Mouse (Mus musculus): ENCODE measurements around the gene Gipc1. TPM values are rescaled to one million over a fixed set of nuclear protein-coding genes. Genes with fewer than 3 reads are reported as not detected.

Gene Gipc1
- polyA plus RNA-seq, 1 experiment from 2014 or later: 172 TPM

- ATAC-seq: peak; percentile 62; the same call in 1 of the 2 replicates
Measured at GRCm38 (mm10) chr8:83652744-83653661, 526 bp downstream of the Gipc1 start.

GRCm38 (mm10) chr8:83653662-83654017 is 1.2 kb downstream of the Gipc1 start:
- Histone ChIP-seq H3K27ac (no peak overlapping the region), H3K9me3 (no peaks in the 10 kb centered on the region), H3K4me1 (replicated peaks) (peaks cover 21% of the 10 kb centered on the region), H3K9ac (replicated peaks) (peak overlapping the region; percentile 90), H3K4me2 (replicated peaks) (peak overlapping the region; percentile 89), H3K27me3 (no peaks in the 10 kb centered on the region), H3K36me3 (peaks cover 20% of the 10 kb centered on the region), H3K4me3 (replicated peaks) (peak overlapping the region; percentile 84)
- ATAC-seq: no peak
- WGBS: 47% methylated on average over 10 of the region's 10 CpGs

More at GRCm38 (mm10) chr8:83652744-83653661, 526 bp downstream of the Gipc1 start:
- peaks cover 20% of the 10 kb centered on the region for H3K4me1 ChIP-seq (replicated peaks)
- peak overlapping the region; percentile 84 for H3K4me3 ChIP-seq (replicated peaks)
- peaks cover 20% of the 10 kb centered on the region for H3K36me3 ChIP-seq
- H3K9ac ChIP-seq (replicated peaks): peak overlapping the region; percentile 90
- no peaks in the 10 kb centered on the region for H3K9me3 ChIP-seq
- H3K27ac ChIP-seq: peak overlapping the region; percentile 63
- no peaks in the 10 kb centered on the region for H3K27me3 ChIP-seq
- WGBS: 2% methylated on average over 44 of the region's 46 CpGs
- H3K4me2 ChIP-seq (replicated peaks): peak overlapping the region; percentile 89

- Histone ChIP-seq H3K9ac (replicated peaks) (no peak overlapping the region), H3K36me3 (peaks cover 20% of the 10 kb centered on the region), H3K9me3 (no peaks in the 10 kb centered on the region), H3K27me3 (no peaks in the 10 kb centered on the region), H3K4me3 (replicated peaks) (no peak overlapping the region), H3K4me1 (replicated peaks) (peaks cover 24% of the 10 kb centered on the region), H3K27ac (no peak overlapping the region), H3K4me2 (replicated peaks) (no peak overlapping the region)
- no peak for ATAC-seq
- 97% methylated on average over 6 of the region's 6 CpGs for WGBS
Measured at GRCm38 (mm10) chr8:83654725-83655124, 2.2 kb downstream of the Gipc1 start.

GRCm38 (mm10) chr8:83656043-83656442 is 3.6 kb downstream of the Gipc1 start:
- H3K27me3 ChIP-seq: no peaks in the 10 kb centered on the region
- peaks cover 20% of the 10 kb centered on the region for H3K36me3 ChIP-seq
- H3K27ac ChIP-seq: no peak overlapping the region
- no peak overlapping the region for H3K4me3 ChIP-seq (replicated peaks)
- WGBS: 93% methylated on average over 9 of the region's 9 CpGs
- no peak for ATAC-seq
- H3K9me3 ChIP-seq: no peaks in the 10 kb centered on the region
- H3K4me1 ChIP-seq (replicated peaks): peaks cover 37% of the 10 kb centered on the region
- H3K9ac ChIP-seq (replicated peaks): no peak overlapping the region
- H3K4me2 ChIP-seq (replicated peaks): no peak overlapping the region

GRCm38 (mm10) chr8:83656484-83657246 is 4.2 kb downstream of the Gipc1 start:
- Histone ChIP-seq H3K9ac (replicated peaks) (0 out of 2 replicates have a peak overlapping the region, but pooled peaks have one; percentile 14), H3K27me3 (no peaks in the 10 kb centered on the region), H3K4me2 (replicated peaks) (no peak overlapping the region), H3K4me1 (replicated peaks) (peaks cover 42% of the 10 kb centered on the region), H3K36me3 (peaks cover 20% of the 10 kb centered on the region), H3K9me3 (no peaks in the 10 kb centered on the region), H3K4me3 (replicated peaks) (no peak overlapping the region), H3K27ac (no peak overlapping the region)
- ATAC-seq: no peak
- 85% methylated on average over 13 of the region's 13 CpGs for WGBS

GRCm38 (mm10) chr8:83660545-83660944 is 8.1 kb downstream of the Gipc1 start:
- Histone ChIP-seq H3K9ac (replicated peaks) (peak overlapping the region; percentile 44), H3K4me2 (replicated peaks) (peak overlapping the region; percentile 23), H3K27ac (peak overlapping the region; percentile 21; the same call in 1 of the 2 replicates), H3K4me3 (replicated peaks) (0 out of 2 replicates have a peak overlapping the region, but pooled peaks have one; percentile 2), H3K4me1 (replicated peaks) (peaks cover 38% of the 10 kb centered on the region), H3K36me3 (peaks cover 35% of the 10 kb centered on the region), H3K9me3 (no peaks in the 10 kb centered on the region), H3K27me3 (no peaks in the 10 kb centered on the region)
- 0 out of 2 replicates have a peak, but pooled peaks have one; percentile 22 for ATAC-seq
- WGBS: 12% methylated on average over 8 of the region's 8 CpGs

GRCm38 (mm10) chr8:83660995-83661680 is 8.7 kb downstream of the Gipc1 start:
- Histone ChIP-seq H3K4me2 (replicated peaks) (peak overlapping the region; percentile 23), H3K4me1 (replicated peaks) (peaks cover 39% of the 10 kb centered on the region), H3K27ac (peak overlapping the region; percentile 21; the same call in 1 of the 2 replicates), H3K36me3 (peaks cover 35% of the 10 kb centered on the region), H3K9me3 (no peaks in the 10 kb centered on the region), H3K9ac (replicated peaks) (peak overlapping the region; percentile 44), H3K4me3 (replicated peaks) (0 out of 2 replicates have a peak overlapping the region, but pooled peaks have one; percentile 2), H3K27me3 (no peaks in the 10 kb centered on the region)
- 23% methylated on average over 22 of the region's 22 CpGs for WGBS
- 0 out of 2 replicates have a peak, but pooled peaks have one; percentile 1 for ATAC-seq

GRCm38 (mm10) chr8:83662421-83662826 is 9.9 kb downstream of the Gipc1 start:
- Histone ChIP-seq H3K36me3 (peaks cover 25% of the 10 kb centered on the region), H3K4me2 (replicated peaks) (no peak overlapping the region), H3K4me1 (replicated peaks) (peaks cover 51% of the 10 kb centered on the region), H3K4me3 (replicated peaks) (no peak overlapping the region), H3K9me3 (no peaks in the 10 kb centered on the region), H3K27ac (no peak overlapping the region), H3K27me3 (0 out of 2 replicates have a peak, but pooled peaks cover 4% of the 10 kb centered on the region), H3K9ac (replicated peaks) (no peak overlapping the region)
- peak; percentile 40; the same call in 1 of the 2 replicates for ATAC-seq
- WGBS: 9% methylated on average over 4 of the region's 4 CpGs

GRCm38 (mm10) chr8:83664096-83664495 is 11.6 kb downstream of the Gipc1 start:
- no peak overlapping the region for H3K4me2 ChIP-seq (replicated peaks)
- peaks cover 12% of the 10 kb centered on the region; the same call in 1 of the 2 replicates for H3K27me3 ChIP-seq
- WGBS: 87% methylated on average over 13 of the region's 13 CpGs
- H3K4me1 ChIP-seq (replicated peaks): peaks cover 62% of the 10 kb centered on the region
- no peaks in the 10 kb centered on the region for H3K9me3 ChIP-seq
- no peak overlapping the region for H3K9ac ChIP-seq (replicated peaks)
- no peak for ATAC-seq
- H3K36me3 ChIP-seq: peaks cover 24% of the 10 kb centered on the region
- H3K4me3 ChIP-seq (replicated peaks): no peak overlapping the region
- H3K27ac ChIP-seq: no peak overlapping the region

- ATAC-seq: no peak
- Histone ChIP-seq H3K9ac (replicated peaks) (peak overlapping the region; percentile 14; the same call in 1 of the 2 replicates), H3K27me3 (peaks cover 12% of the 10 kb centered on the region; the same call in 1 of the 2 replicates), H3K4me3 (replicated peaks) (no peak overlapping the region), H3K27ac (no peak overlapping the region), H3K4me2 (replicated peaks) (no peak overlapping the region), H3K9me3 (no peaks in the 10 kb centered on the region), H3K4me1 (replicated peaks) (peaks cover 58% of the 10 kb centered on the region), H3K36me3 (peaks cover 33% of the 10 kb centered on the region)
- 48% methylated on average over 2 of the region's 2 CpGs for WGBS
Measured at GRCm38 (mm10) chr8:83664931-83665625, 12.6 kb downstream of the Gipc1 start.
